Mouse (Mus musculus) B cell, adult 67 days (primary cell): Measurements from ENCODE around the gene Gm49776. TPM values are rescaled to one million over a fixed set of nuclear protein-coding genes. Genes with fewer than 3 reads are reported as not detected.

Source experiments
- total RNA-seq, 2 experiments: library from RNA; stranded (reverse); gene quantifications; 4 replicates each; pipeline ENCODE4 v1.2.4; 2023

Gm49776 gene
- total RNA-seq: not detected

GRCm38 (mm10) chr16:18258221-18258620, at the start of gene Gm49776:
TSS of gene Gm49776 (minus strand) at chr16:18258321.

DNA sequence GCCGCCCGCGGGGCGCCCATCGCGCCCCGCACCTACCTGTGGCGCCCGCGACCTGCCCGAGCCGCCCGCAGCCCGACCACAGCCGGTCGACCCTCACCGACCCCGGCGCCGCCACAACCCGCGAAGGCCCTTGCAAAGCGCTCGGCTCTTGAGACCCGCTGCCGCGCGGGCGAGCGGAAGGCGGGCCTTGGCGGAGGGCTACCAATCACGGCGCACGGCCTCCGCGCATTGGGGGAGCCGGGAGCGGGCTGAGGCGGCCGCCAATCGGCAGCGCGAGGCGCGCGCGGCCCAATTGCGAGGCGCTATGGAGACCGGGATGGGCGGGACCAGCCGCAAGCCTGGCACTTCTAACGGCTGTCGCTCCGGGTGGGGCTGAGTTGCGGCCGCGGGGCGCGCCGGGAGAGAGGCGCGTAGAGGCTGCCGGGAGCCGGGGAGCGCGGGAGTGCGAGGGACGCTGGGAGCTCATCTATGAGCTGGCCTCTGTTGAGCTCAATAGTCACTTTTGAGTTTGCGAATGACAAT, 31.0 kb upstream of the Gm49776 start, which contains the start of gene Dgcr8:
Gene Dgcr8 (minus strand): TSS at position 180 of the 522 bp plus-strand sequence.

GRCm38 (mm10) chr16:18248433-18249363, 9.4 kb downstream of the Gm49776 start, which contains the start of the genes Trmt2a and Ranbp1:
TSS of gene Trmt2a (plus strand) at chr16:18248679.
TSS of gene Ranbp1 (minus strand) at chr16:18248732.

DNA sequence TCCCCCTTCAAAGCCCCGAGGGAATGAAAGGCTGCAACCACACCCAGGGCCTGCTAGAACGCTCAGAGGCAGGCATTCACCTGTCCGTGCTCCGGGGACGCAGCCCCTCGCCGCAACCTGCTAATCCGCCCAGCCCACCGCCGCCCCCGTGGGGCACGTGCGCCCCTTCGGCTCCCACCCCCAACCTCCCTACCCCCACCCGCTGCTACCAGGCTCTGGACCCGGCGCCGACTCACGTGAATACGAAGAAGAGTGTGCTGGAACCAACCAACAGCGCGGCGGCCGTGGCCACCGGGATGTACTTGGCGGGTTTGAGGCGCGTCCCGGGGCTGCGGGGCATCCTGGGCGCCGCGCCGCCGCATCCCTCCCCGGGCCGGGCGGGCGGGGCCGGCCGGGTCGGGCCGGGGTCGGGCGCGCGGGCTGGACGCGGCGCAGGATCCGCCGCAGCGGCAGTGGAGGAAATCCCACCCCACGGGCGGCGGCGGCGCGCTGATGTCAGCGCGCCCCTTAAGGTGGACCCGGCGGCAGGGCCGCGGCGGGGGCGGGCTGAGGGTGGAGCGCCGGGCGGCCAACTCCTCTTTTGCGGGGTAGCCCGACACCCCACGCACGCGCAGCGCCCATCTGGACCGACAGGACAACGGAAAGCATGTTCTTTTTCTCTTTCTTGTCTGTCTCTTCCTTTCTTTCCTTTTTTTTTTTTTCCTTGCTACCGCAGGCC, 23.3 kb downstream of the Gm49776 start, which contains the start of gene Zdhhc8:
Gene Zdhhc8 (minus strand): TSS at position 466 of the 718 bp plus-strand sequence.

GRCm38 (mm10) chr16:18217579-18217978, 40.5 kb downstream of the Gm49776 start, which contains the start of gene Ccdc188:
TSS of gene Ccdc188 (plus strand) at chr16:18217879.

Other genes starting within 250 kb of the Gm49776 start
- gene Dgcr6, start 205.5 kb downstream of the Gm49776 start, total RNA-seq: 10 to 100 TPM; 16.0 to 19.9 TPM
- gene Prodh, start 168.1 kb downstream of the Gm49776 start, total RNA-seq: 10 to 100 TPM in 1 of 2 experiments, 1 to 10 TPM in 1; 8.1 to 13.0 TPM
- not detected for gene Rtn4r, start 130.7 kb downstream of the Gm49776 start, total RNA-seq
- gene Ccdc188, start 40.4 kb downstream of the Gm49776 start, total RNA-seq: not detected
- gene Zdhhc8, start 23.2 kb downstream of the Gm49776 start, total RNA-seq: 10 to 100 TPM; 21.9 to 29.2 TPM
- 100 to 1,000 TPM; 180 to 183 TPM for gene Trmt2a, start 9.6 kb downstream of the Gm49776 start, total RNA-seq
- gene Ranbp1, start 9.6 kb downstream of the Gm49776 start, total RNA-seq: 10 to 100 TPM; 98.5 TPM
- 10 to 100 TPM; 47.0 to 55.8 TPM for gene Dgcr8, start 30.9 kb upstream of the Gm49776 start, total RNA-seq
- 10 to 100 TPM; 36.4 to 44.9 TPM for gene Tango2, start 89.8 kb upstream of the Gm49776 start, total RNA-seq
- 1 to 10 TPM; 5.3 to 7.1 TPM for gene Arvcf, start 89.9 kb upstream of the Gm49776 start, total RNA-seq
- 10 to 100 TPM; 15.9 to 16.8 TPM for gene Txnrd2, start 168.1 kb upstream of the Gm49776 start, total RNA-seq
- 10 to 100 TPM; 17.4 to 19.5 TPM for gene Comt, start 168.5 kb upstream of the Gm49776 start, total RNA-seq
- gene Gnb1l, start 240.4 kb upstream of the Gm49776 start, total RNA-seq: 1 to 10 TPM; 6.6 to 8.2 TPM
- gene Rtl10, start 240.6 kb upstream of the Gm49776 start, total RNA-seq: 10 to 100 TPM in 1 of 2 experiments, 1 to 10 TPM in 1; 9.7 to 10.7 TPM